Mouse (Mus musculus) layer of hippocampus, adult 6 months (tissue): ENCODE measurements around the gene Tmem150b. TPM values are rescaled to one million over a fixed set of nuclear protein-coding genes. Genes with fewer than 3 reads are reported as not detected.

ENCODE experiments used
- long read RNA-seq, 2 experiments: library from polyadenylated mRNA; unstranded; transcript quantifications; one replicate each; pipeline ENCODE4 v2.0.0; 2019 to 2020
- polyA plus RNA-seq: library from polyadenylated mRNA; unstranded; fragments of <200 nt; fragmentation: Nextera tagmentation; gene quantifications from 2 replicates; pipeline ENCODE4 v1.2.3, GENCODE M21; 2021

Tmem150b gene
- not detected in 2 replicates for polyA plus RNA-seq
- long read RNA-seq, experiment 1 = 0 reads
- long read RNA-seq, experiment 2 = 0 reads

GRCm38 (mm10) chr7:4725169-4725568, at the start of gene Tmem150b:
Tmem150b (minus strand) TSS chr7:4725249.

GRCm38 (mm10) chr7:4771202-4771601, 46.2 kb upstream of the Tmem150b start, which contains the start of gene Fam71e2:
Fam71e2 (minus strand) TSS chr7:4771302.

GRCm38 (mm10) chr7:4752821-4753570, 27.9 kb upstream of the Tmem150b start, which contains the start of gene Cox6b2:
Cox6b2 (minus strand) TSS chr7:4753094.

GRCm38 (mm10) chr7:4739544-4740275, 14.7 kb upstream of the Tmem150b start, which contains the start of gene Kmt5c:
Kmt5c (plus strand) TSS chr7:4740115.

GRCm38 (mm10) chr7:4690387-4690786, 34.7 kb downstream of the Tmem150b start, which contains the start of gene Brsk1:
Brsk1 (plus strand) TSS chr7:4690604.

GRCm38 (mm10) chr7:4684632-4685417, 40.2 kb downstream of the Tmem150b start, which contains the start of gene Hspbp1:
Hspbp1 (minus strand) TSS chr7:4685068.

GRCm38 (mm10) chr7:4658912-4659551, 66.0 kb downstream of the Tmem150b start, which contains the start of gene Ppp6r1:
Ppp6r1 (minus strand) TSS chr7:4659019.

Other genes starting within 250 kb of the Tmem150b start
- 18.6 and 18.7 TPM in 2 replicates for gene Ppp1r12c, start 223.6 kb downstream of the Tmem150b start, polyA plus RNA-seq
- gene Tnnt1, start 208.9 kb downstream of the Tmem150b start, polyA plus RNA-seq = 3.2 and 3.3 TPM in 2 replicates
- gene Tnni3, start 201.0 kb downstream of the Tmem150b start, polyA plus RNA-seq = 0.31 TPM in 1 of 2 replicates, not detected in the other
- gene Dnaaf3, start 192.8 kb downstream of the Tmem150b start, polyA plus RNA-seq = 0.36 and 0.69 TPM in 2 replicates
- 292 and 326 TPM in 2 replicates for gene Syt5, start 177.7 kb downstream of the Tmem150b start, polyA plus RNA-seq
- 0.05 and 0.08 TPM in 2 replicates for gene Ptprh, start 121.2 kb downstream of the Tmem150b start, polyA plus RNA-seq
- gene Tmem86b, start 93.8 kb downstream of the Tmem150b start, polyA plus RNA-seq = 0.38 TPM in 1 of 2 replicates, not detected in the other
- 3.4 and 5.9 TPM in 2 replicates for gene Ppp6r1, start 66.2 kb downstream of the Tmem150b start, polyA plus RNA-seq
- 137 and 145 TPM in 2 replicates for gene Hspbp1, start 40.2 kb downstream of the Tmem150b start, polyA plus RNA-seq
- 3.8 and 6.0 TPM in 2 replicates for gene Brsk1, start 34.6 kb downstream of the Tmem150b start, polyA plus RNA-seq
- 4.3 and 4.5 TPM in 2 replicates for gene Kmt5c, start 14.9 kb upstream of the Tmem150b start, polyA plus RNA-seq
- gene Cox6b2, start 27.8 kb upstream of the Tmem150b start, polyA plus RNA-seq = 19.8 and 42.8 TPM in 2 replicates
- gene Fam71e2, start 46.1 kb upstream of the Tmem150b start, polyA plus RNA-seq = not detected in 2 replicates
- 0.18 and 0.45 TPM in 2 replicates for gene Il11, start 57.6 kb upstream of the Tmem150b start, polyA plus RNA-seq
- gene Tmem190, start 57.7 kb upstream of the Tmem150b start, polyA plus RNA-seq = not detected in 2 replicates
- 7.2 and 9.5 TPM in 2 replicates for gene Tmem238, start 64.4 kb upstream of the Tmem150b start, polyA plus RNA-seq
- 1,085 and 1,204 TPM in 2 replicates for gene Rpl28, start 67.6 kb upstream of the Tmem150b start, polyA plus RNA-seq
- gene Ube2s, start 87.3 kb upstream of the Tmem150b start, polyA plus RNA-seq = 16.3 and 20.3 TPM in 2 replicates
- gene Shisa7, start 119.4 kb upstream of the Tmem150b start, polyA plus RNA-seq = 11.7 and 13.1 TPM in 2 replicates
- 17.0 and 20.1 TPM in 2 replicates for gene Isoc2b, start 145.0 kb upstream of the Tmem150b start, polyA plus RNA-seq
- 0.87 and 0.94 TPM in 2 replicates for gene Isoc2a, start 151.9 kb upstream of the Tmem150b start, polyA plus RNA-seq
- 0.14 and 0.29 TPM in 2 replicates for gene Gm36210, start 181.3 kb upstream of the Tmem150b start, polyA plus RNA-seq
- gene Zfp628, start 190.0 kb upstream of the Tmem150b start, polyA plus RNA-seq = 0.75 and 0.93 TPM in 2 replicates
- 136 and 147 TPM in 2 replicates for gene Nat14, start 196.8 kb upstream of the Tmem150b start, polyA plus RNA-seq
- 0.04 and 0.05 TPM in 2 replicates for gene Ssc5d, start 200.5 kb upstream of the Tmem150b start, polyA plus RNA-seq
- 0.31 and 0.74 TPM in 2 replicates for gene Sbk2, start 239.2 kb upstream of the Tmem150b start, polyA plus RNA-seq
- 0.08 and 0.15 TPM in 2 replicates for gene Sbk3, start 245.9 kb upstream of the Tmem150b start, polyA plus RNA-seq